Mouse (Mus musculus): ENCODE results near the gene Ino80b.

GRCm38 (mm10) chr6:83098411-83098810 lies 26.8 kb downstream of the Ino80b start:
- TF ChIP-seq EP300 (IDR thresholded peaks at IDR 0.05; ENCODE audit: low read length), result no peak
- no peak for TF ChIP-seq ZMIZ1 (IDR thresholded peaks at IDR 0.05; ENCODE audit: low read depth, low read length)
- TF ChIP-seq POLR2A (IDR thresholded peaks at IDR 0.05; ENCODE audit: low read depth, low read length), result no peak
- TF ChIP-seq CTCF (conservative IDR thresholded peaks at IDR 0.05 in 1 of 2, IDR thresholded peaks at IDR 0.05 in 1 of 2; ENCODE audit: low read depth in 2 of 2, low read length in 2 of 2), result no peak
- no peak for TF ChIP-seq SIN3A (IDR thresholded peaks at IDR 0.05; ENCODE audit: low read length)
- no peak for TF ChIP-seq RCOR1 (conservative IDR thresholded peaks at IDR 0.05; ENCODE audit: low read depth, low read length)
- TF ChIP-seq ZC3H11A (IDR thresholded peaks at IDR 0.05; ENCODE audit: low read depth, low read length), result no peak
- no peak for TF ChIP-seq ZNF384 (IDR thresholded peaks at IDR 0.05; ENCODE audit: low read depth, low read length)
- TF ChIP-seq MYC (IDR thresholded peaks at IDR 0.05; ENCODE audit: low read depth, low read length), result no peak
- TF ChIP-seq ELF1 (IDR thresholded peaks at IDR 0.05; ENCODE audit: low read depth, low read length), result no peak

Data from CH12.LX (cell line).